Mouse (Mus musculus): ENCODE data around the gene Rab11a. TPM values are rescaled to one million over a fixed set of nuclear protein-coding genes. Genes with fewer than 3 reads are reported as not detected.

The Rab11a gene
- total RNA-seq (2021), result 10 to 100 TPM; 93.9 to 96.6 TPM
- long read RNA-seq, experiment 1, transcript Rab11a-208 (5 exons, 2,336 nt), result major isoform, 56 of 60 reads
- long read RNA-seq, experiment 1, partial matches to known transcripts, result 3 of 60 reads
- long read RNA-seq, experiment 1, other reads (novel, unspliced or antisense), result 1 of 60 reads
- long read RNA-seq, experiment 2, transcript Rab11a-208 (5 exons, 2,336 nt), result major isoform, 39 of 43 reads
- long read RNA-seq, experiment 2, partial matches to known transcripts, result 2 of 43 reads
- long read RNA-seq, experiment 2, other reads (novel, unspliced or antisense), result 2 of 43 reads

GRCm38 (mm10) chr9:64737406-64738201 is at the start of gene Rab11a:
Rab11a (minus strand) TSS chr9:64737758.
- peak; percentile 97 for DNase-seq (ENCODE audit: low spot score)

DNA sequence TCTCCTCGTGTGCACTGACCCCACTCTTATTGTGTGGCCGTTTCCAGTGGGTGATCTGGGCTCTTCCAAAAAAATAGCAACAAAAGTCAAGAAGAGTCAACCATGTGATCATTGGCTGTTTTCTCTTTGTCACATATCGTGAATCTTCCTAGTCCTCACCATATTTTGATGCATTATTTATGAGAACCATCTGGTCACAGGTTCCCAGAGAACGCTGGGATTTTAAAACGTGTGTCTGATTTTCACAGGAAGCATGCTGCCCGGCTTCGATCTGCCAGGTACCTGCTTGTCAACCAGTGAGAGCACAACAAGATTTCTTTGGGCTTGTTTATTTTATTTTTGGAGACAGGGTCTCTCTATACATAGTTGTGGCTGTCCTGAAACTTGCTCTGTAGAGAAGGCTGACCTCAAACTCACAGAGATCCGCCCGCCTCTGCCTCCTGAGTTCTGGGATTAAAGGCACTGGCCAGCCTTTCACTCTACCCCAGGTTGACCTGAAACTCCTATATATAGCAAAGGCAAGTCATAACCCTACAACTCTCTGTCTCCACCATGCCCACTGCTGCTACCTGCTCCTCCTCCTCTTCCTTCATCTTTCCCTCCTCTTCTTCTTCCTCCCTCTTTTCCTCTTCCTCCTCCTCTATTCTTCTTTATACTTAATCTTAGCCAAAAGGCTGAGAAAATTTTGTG is 48.8 kb upstream of the Rab11a start:
- no peak for DNase-seq (ENCODE audit: low spot score)

- peak; percentile 63 for DNase-seq (ENCODE audit: low spot score)
Measured at GRCm38 (mm10) chr9:64784841-64785240, 47.3 kb upstream of the Rab11a start.

DNA sequence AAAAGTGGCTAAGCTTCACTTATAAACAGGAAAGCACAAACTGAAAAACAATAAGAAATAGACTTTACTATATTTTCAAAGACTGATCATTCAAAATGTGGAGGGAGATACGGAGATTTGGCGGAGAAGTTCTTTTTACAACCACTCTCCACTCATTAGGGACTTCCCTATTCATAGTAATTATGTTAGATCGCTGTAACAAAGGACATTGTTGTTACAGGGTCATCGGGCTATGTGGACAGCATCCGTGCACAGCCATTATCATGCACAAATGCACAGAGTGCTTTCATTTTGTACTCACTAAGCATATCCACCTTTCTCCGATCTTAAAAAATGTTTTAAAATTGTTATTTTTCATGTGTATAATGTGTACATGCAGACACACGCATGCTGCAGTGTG is 46.0 kb upstream of the Rab11a start:
- DNase-seq (ENCODE audit: low spot score), result no peak

GRCm38 (mm10) chr9:64779628-64780027 is 42.1 kb upstream of the Rab11a start:
- DNase-seq (ENCODE audit: low spot score), result peak; percentile 30

DNA sequence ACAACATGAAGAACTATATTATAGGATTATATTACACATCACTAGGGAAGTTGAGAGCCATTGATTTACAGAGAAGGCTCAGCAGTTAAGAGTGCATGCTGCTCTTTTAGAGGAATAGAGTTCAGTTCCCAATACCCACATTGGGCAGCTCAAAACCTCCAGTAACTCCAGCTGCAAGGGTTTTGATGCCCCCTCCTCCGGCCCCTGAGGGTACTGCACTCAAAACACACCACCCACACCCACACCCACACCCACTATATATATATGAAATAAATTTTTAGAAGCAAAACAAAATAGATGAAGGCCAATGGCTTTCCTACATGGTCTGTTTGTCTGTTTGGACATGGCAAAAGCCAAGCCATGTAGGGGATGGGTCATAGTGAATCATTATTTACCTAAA is 40.6 kb upstream of the Rab11a start:
- DNase-seq (ENCODE audit: low spot score), result no peak

DNA sequence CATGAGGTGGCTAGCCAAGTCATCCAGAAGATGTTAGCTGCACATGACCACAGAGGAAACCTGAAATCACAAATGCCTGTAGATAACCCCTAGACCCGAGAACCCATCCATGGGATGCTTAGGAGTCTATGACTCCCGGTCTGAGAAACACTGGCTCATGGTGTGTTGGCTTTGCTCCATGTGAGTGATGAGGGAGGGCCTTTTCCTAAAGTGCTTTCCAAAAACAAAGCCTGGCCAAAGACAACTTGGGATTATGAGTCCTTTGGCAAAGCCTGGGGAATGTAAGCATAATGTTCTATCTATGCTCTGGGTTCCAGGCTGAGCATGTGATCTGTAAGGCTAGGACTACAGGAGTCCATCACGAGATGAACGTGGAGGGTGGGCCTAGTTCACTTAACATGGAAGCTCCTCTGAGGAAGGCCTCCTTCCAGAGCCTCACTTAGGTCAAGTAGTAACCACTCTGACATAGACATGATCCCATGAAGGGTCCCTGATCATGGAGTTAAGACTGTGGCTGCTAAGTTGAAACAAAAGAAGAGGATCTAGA is 40.0 kb upstream of the Rab11a start:
- no peak for DNase-seq (ENCODE audit: low spot score)

DNA sequence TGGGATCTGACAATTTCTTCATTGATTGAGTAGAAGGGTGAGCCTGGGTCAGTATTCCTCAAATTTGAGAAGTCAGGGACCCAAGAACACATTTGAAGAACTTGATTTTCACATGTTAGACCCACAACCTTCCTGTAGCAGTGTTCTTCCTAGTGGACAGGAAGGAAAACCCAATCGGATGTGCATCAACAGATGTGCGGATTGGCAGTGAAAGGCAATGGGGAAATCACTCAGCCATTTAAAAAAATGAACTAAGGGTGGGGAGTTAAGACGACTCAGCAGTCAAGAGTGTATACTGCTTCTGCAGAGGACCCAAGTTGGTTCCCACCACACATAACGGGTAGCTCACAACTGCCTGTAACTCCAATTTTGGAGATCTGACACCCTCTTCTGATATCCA is 37.9 kb upstream of the Rab11a start:
- no peak for DNase-seq (ENCODE audit: low spot score)

DNA sequence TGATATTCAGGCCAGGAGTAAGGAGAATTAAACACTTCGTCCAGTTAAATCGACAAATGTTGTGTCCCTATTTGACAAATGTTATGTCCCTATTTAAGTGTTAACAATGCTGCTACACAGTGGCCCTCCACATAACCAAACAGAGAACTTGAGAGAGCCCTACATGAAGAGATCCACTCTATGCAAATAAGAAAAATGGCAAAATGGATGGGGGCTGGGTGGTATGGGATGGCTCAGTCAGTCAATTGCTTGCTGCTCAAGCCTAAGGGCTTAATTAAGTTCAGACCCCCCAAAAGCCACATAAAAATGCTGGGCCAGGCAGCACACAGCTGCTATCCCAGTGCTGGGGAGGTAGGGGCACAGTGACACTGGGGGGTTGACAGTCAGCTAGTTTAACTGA is 37.3 kb upstream of the Rab11a start:
- DNase-seq (ENCODE audit: low spot score), result no peak

DNA sequence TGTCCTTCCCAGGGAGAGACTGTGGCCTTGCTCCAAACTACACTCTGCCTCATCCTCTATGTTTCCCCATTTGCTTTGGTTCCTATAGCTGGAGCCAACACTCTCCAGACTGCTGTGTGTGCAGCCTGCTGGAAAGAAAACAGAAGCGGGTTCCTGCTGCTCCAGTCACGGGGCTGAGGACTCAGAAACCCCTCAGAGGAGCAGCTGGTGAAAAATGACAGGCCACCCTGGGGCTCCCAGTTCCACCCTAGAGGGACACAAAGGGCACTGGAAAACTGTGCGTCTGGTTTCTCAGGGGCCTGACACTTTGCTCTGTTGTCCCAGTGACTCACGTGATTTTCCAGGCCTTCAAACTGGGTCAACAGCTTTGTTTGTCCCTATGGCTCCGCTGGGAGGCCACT is 36.9 kb upstream of the Rab11a start:
- no peak for DNase-seq (ENCODE audit: low spot score)

DNA sequence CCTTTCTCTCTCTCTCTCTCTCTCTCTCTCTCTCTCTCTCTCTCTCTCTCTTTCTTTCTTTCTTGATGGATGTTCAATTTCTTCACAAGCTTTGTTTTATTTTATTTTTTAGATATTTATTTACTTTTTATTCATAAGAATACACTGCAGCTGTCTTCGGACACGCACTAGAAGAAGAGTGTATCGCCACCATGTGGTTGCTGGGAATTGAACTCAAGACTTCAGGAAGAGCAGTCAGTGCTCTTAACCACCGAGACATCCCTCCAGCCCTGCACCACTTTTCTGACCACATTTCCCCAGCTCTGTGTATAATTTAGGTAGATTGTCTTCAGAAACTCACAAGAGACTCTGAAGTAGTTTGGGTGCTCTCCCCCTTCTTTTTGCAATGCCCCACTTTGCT is 36.4 kb upstream of the Rab11a start:
- no peak for DNase-seq (ENCODE audit: low spot score)

- no peak for DNase-seq (ENCODE audit: low spot score)
Measured at GRCm38 (mm10) chr9:64773254-64773653, 35.7 kb upstream of the Rab11a start.

DNA sequence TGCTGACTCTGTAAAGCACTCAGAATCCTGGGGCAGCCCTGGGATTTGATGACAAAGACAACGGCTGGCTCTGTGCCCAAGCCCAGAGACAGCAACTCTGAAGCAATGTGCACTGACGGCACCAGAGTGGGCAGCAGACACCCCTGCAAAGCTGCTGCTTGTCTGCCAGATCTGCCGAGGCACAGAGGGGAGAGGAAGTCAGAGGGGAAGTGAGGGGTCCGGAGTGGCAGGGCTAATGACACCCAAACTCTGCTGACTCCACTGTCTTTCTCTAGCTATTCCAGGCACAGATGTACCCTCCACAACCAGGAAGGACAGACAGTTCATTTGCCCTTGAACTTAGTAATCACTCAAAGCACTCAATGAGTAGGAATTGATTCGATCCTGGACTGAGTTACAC is 33.7 kb upstream of the Rab11a start:
- no peak for DNase-seq (ENCODE audit: low spot score)

DNA sequence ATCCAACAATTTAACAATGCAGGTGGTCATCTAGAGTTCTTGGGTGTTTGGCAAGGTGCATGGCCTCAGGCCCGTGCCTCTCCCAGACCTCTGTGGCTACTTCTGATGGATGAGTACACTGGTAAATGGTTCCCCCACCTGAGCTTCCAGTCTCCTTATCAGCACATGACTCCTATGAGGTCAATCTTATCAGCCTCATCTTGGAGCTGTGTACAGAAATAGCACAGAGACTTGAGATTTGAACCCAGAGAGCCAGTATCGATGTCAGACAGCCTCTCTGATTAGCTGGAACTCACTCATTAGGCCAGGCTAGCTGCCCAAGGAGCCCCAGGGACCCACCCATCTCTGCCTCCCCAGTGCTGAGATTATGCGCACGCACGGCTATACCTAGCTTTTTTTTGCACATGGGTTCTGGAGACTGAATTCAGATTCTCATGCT is 32.9 kb upstream of the Rab11a start:
- DNase-seq (ENCODE audit: low spot score), result no peak

DNA sequence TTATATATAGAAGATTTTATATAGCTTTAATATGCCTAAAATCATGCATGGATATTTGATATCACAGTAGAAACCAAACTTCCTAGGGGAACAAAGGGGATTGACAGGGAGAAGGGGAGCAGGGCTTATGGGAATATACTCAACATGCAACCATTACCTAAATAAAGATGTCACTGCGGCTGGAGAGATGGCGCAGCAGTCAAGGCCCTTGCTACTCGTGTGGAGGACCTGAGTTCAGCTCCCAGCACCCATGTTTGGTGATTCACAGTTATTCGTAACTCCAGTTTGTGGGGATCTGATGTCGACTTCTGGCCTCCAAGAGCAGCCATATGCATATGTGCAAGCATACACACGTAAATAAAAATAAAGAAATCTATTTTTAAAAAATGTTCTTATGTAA is 32.4 kb upstream of the Rab11a start:
- DNase-seq (ENCODE audit: low spot score), result no peak

- DNase-seq (ENCODE audit: low spot score), result peak; percentile 34
Measured at GRCm38 (mm10) chr9:64769066-64769695, 31.6 kb upstream of the Rab11a start.

GRCm38 (mm10) chr9:64767796-64768195 is 30.2 kb upstream of the Rab11a start:
- no peak for DNase-seq (ENCODE audit: low spot score)

GRCm38 (mm10) chr9:64766136-64766535 is 28.6 kb upstream of the Rab11a start:
- DNase-seq (ENCODE audit: low spot score), result no peak

DNA sequence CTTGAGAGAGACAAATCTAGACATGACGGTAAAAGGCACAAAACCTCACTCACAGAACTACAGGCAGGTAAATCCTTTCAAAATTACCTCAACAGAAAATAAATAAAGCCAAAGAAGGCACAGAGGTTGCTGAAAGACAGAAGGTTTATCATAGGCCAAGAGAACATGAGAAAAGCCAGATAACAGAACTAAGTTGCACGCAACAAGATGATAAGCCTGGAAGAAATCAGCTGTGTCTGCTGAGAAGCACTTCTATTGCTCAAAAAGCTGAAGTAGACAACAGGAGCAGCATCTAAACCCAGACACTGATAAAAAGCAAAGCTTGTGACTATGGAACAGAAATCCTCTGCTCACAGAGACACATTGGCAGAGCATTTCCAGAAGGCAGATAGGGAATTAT is 27.3 kb upstream of the Rab11a start:
- DNase-seq (ENCODE audit: low spot score), result no peak

GRCm38 (mm10) chr9:64758052-64758451 is 20.5 kb upstream of the Rab11a start:
- no peak for DNase-seq (ENCODE audit: low spot score)

DNA sequence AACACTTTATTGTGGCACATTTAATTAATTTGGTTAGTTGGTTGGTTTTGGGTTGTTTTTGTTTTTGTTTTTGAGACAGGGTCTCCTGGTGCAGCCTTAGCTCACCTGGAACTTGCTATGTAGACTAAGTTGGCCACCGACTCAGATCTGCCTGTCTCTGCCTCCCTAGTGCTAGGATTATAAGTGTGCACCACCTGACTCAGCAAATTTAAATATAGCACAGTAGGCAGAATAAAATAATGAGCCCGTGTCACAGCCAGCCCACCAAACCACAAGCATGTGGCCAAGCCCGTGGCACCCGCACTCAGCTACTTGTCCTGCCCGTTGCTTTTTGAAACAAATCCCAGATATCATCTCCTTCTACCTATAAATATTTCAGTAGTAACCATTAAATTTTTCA is 15.0 kb upstream of the Rab11a start:
- DNase-seq (ENCODE audit: low spot score), result no peak

DNA sequence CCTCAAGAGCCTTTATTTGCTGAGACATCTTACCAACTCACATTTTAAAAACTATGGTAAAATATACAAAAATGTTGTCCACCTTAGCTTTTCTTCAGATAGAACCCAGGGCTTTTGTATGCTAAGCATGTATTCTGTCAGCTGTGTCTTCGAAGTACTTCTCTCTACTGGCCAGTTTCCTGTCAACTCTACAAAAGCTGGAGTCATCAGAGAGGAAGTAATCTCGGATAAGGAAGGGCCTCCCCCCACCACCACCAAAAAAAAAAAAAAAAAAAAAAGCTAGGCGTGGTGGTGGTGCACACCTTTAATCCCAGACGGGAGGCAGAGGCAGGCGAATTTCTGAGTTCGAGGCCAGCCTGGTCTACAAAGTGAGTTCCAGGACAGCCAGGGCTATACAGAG is 11.8 kb upstream of the Rab11a start:
- no peak for DNase-seq (ENCODE audit: low spot score)

All from gastrocnemius, adult 18-20 months (tissue).